Mouse (Mus musculus) macrophage (primary cell): ENCODE results near the gene Diaph3. TPM values are rescaled to one million over a fixed set of nuclear protein-coding genes. Genes with fewer than 3 reads are reported as not detected.

Experiments
- H3K27ac ChIP-seq: fragments of 350-480 bp; formaldehyde crosslinking; 2 replicates; pipeline ENCODE4 v1.9.0; 2021
- H3K36me3 ChIP-seq: fragments of 350-480 bp; formaldehyde crosslinking; 2 replicates; pipeline ENCODE4 v1.9.0; 2021; ENCODE audit errors: inconsistent target
- H3K4me3 ChIP-seq: fragments of 350-480 bp; formaldehyde crosslinking; 2 replicates; pipeline ENCODE4 v1.9.0; 2021; ENCODE audit errors: inconsistent target
- H3K79me2 ChIP-seq: fragments of 350-480 bp; formaldehyde crosslinking; 2 replicates; pipeline ENCODE4 v1.9.0; 2021; ENCODE audit errors: inconsistent target
- WGBS: methylation state at CpG from one replicate; pipeline ENCODE4 v1.1.7; 2026; ENCODE audit warnings: inconsistent platforms; ENCODE audit not compliant: missing documents; 5-methylcytosine and 5-hydroxymethylcytosine counted together
- polyA plus RNA-seq: library from polyadenylated mRNA; stranded (reverse); fragments of 250-400 nt; gene quantifications from 3 replicates; pipeline ENCODE4 v1.2.4, GENCODE M21; 2018; ENCODE audit warnings: inconsistent platforms
- total RNA-seq, 78 experiments: library from RNA; depleted of rRNA; stranded (reverse); fragments of 250-400 nt; gene quantifications; 1 replicate in 9 of 78; 2 replicates in 24 of 78; 3 replicates in 43 of 78; 4 replicates in 2 of 78; pipeline ENCODE4 v1.2.4; 2018; ENCODE audit warnings: inconsistent platforms in 56 of 78

The Diaph3 gene
- 10 to 100 TPM in 24 of 26 experiments, 1 to 10 TPM in 2; 7.8 to 48.8 (median 16.8) TPM for total RNA-seq (2018; cell fraction: chromatin; rRNA removed)
- total RNA-seq (2018; cell fraction: cytosol; rRNA removed): 1 to 10 TPM in 25 of 26 experiments, under 1 TPM in 1; 0.93 to 5.1 (median 2.8) TPM
- total RNA-seq (2018; cell fraction: nucleus; rRNA removed): 10 to 100 TPM in 7 of 26 experiments, 1 to 10 TPM in 19; 1.8 to 41.2 (median 7.1) TPM
- 1.1 to 6.6 TPM (median 4.9 TPM) in 3 replicates for polyA plus RNA-seq

DNA sequence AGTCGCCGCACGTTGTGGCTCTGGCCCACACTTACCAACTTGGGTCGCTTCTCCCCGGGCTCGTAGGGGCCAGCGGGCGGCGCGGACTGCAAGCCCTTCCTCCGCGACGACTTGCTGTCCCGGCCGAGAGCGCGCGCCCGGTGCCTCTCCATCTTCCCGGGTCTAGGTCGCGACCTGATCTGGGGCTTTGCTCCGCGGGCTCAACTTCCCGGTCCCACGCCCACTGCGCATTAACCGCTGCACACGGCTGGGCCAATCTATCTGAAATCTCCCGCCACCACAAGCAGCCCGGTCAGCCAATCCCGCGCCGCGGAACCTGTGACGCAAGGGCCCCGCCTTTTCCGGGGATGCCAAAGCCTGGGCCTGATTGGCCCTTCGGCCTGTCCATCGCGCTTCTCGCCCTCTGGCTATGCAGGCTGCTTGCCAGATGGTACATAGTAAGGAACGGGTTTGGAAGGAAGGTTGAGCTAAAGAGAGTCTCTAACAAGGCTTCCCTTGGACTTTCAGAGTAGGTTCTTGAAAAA is at the start of gene Diaph3:
Gene Diaph3, minus strand, starts transcription at position 273 of the 524 bp plus-strand sequence.
- Histone ChIP-seq H3K4me3 (peak within 1 kb of the TSS; percentile 71), H3K27ac (peak within 1 kb of the TSS; percentile 25), H3K36me3 (no peaks in the 10 kb centered on the region), H3K79me2 (peaks cover 46% of the 10 kb centered on the region)
- WGBS: under 1% methylated on average over 43 of the region's 43 CpGs

DNA sequence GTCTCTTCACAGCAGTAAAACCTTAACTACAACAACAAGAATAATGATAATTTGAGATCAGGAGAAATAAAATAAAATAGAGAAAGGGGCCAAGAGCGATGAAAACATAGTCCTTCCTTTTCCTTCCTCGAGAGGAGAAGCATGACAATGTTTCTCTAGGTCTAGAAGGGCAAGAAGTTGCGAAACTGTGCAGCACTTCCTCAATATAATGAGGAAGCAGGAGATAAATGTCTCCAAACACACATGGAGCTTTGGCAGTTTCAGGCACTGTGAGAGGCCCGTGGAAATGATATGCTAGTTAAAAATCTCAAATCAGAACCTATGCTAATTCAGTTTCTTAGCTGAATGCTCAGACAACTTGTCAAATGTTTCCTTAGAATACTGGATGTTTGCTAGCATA is 49.6 kb upstream of the Diaph3 start:
- H3K36me3 ChIP-seq: no peaks in the 10 kb centered on the region
- no peaks in the 10 kb centered on the region for H3K79me2 ChIP-seq
- no peak overlapping the region for H3K4me3 ChIP-seq
- WGBS: 3% methylated on average over 4 of the region's 4 CpGs
- peak overlapping the region; percentile 27 for H3K27ac ChIP-seq

DNA sequence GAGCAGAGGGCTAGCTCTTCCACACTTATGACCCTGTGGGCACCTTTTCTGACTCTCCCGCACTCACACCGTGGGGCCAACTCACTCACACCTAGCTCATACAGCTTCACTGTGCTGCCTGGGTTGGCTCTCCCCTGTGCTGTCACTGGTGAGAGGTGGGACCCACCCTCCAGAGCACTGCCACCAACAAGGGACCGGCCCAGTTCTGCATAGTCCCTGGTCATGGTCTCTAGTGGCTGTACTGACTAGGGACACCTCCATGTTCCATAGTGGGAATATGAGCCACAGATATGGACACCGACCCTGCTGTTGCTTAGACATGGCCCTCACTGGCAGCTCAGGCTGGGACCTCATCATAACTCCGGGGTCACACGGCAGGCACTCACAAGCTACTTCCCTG is 30.5 kb upstream of the Diaph3 start:
- Histone ChIP-seq H3K36me3 (no peaks in the 10 kb centered on the region), H3K79me2 (no peaks in the 10 kb centered on the region), H3K27ac (no peak overlapping the region), H3K4me3 (no peak overlapping the region)
- WGBS: 94% methylated on average over 6 of the region's 6 CpGs

GRCm38 (mm10) chr14:87169151-87169550 is 28.1 kb upstream of the Diaph3 start:
- Histone ChIP-seq H3K79me2 (no peaks in the 10 kb centered on the region), H3K36me3 (no peaks in the 10 kb centered on the region), H3K4me3 (no peak overlapping the region), H3K27ac (no peak overlapping the region)
- WGBS: 83% methylated on average over 1 of the region's 1 CpGs

- Histone ChIP-seq H3K79me2 (no peaks in the 10 kb centered on the region), H3K4me3 (no peak overlapping the region), H3K36me3 (no peaks in the 10 kb centered on the region), H3K27ac (no peak overlapping the region)
- WGBS: 90% methylated on average over 9 of the region's 9 CpGs
Observed at GRCm38 (mm10) chr14:87155621-87156238, 14.7 kb upstream of the Diaph3 start.

DNA sequence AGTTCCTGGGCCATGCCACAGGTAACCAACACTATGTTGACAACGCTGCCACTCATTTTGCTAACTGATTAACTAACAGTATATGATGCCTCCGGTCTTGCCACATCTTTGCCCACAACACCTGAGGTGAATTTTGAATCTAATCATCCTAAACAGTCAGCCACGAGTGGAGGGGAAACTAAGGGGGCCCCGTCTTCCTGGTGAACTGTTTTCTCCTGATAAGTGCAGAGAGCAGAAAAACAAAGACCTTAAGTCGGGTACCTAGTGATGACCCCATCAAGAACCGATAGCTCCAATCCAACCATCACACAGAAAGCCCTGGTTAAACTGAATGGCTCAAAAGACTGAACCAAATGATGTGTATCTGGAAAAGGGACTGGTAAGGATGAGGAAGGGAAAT is 8.6 kb upstream of the Diaph3 start:
- Histone ChIP-seq H3K79me2 (no peaks in the 10 kb centered on the region), H3K36me3 (no peaks in the 10 kb centered on the region), H3K27ac (no peak overlapping the region), H3K4me3 (no peak overlapping the region)
- WGBS: 35% methylated on average over 6 of the region's 6 CpGs

DNA sequence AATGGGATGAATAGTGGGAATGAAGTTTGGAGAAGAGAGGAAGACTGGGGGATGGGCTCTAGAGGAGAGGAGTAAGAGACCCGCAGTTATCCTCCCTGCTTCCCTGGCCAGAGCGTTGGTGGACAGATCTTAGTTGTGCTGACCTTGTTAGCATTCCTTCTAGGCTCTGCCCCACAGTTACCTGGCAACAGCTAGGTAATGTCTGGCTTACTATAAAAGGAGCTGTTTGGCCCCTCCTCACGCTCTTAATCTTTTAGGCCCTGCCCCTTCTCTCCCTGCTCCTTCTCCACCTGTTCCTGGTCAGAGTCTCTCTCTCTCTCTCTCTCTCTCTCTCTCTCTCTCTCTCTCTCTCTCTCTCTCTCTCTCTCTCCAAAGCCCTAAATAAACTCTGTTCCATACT is 5.7 kb upstream of the Diaph3 start:
- WGBS: 96% methylated on average over 3 of the region's 3 CpGs
- Histone ChIP-seq H3K4me3 (no peak overlapping the region), H3K79me2 (no peaks in the 10 kb centered on the region), H3K27ac (no peak overlapping the region), H3K36me3 (no peaks in the 10 kb centered on the region)

- Histone ChIP-seq H3K36me3 (no peaks in the 10 kb centered on the region), H3K79me2 (peaks cover 2% of the 10 kb centered on the region; the same call in 1 of the 2 replicates)
- 81% methylated on average over 3 of the region's 3 CpGs for WGBS
Observed at GRCm38 (mm10) chr14:87145351-87145750, 4.3 kb upstream of the Diaph3 start.

GRCm38 (mm10) chr14:87141777-87142176 is 742 bp upstream of the Diaph3 start:
- H3K79me2 ChIP-seq: peaks cover 38% of the 10 kb centered on the region
- H3K36me3 ChIP-seq: no peaks in the 10 kb centered on the region
- H3K27ac ChIP-seq: no peak overlapping the region
- 96% methylated on average over 11 of the region's 11 CpGs for WGBS
- no peak overlapping the region for H3K4me3 ChIP-seq

More at GRCm38 (mm10) chr14:87145351-87145750, 4.3 kb upstream of the Diaph3 start:
- Histone ChIP-seq H3K4me3 (no peak overlapping the region), H3K27ac (no peak overlapping the region)

- Histone ChIP-seq H3K4me3 (peak overlapping the region; percentile 71), H3K79me2 (peaks cover 52% of the 10 kb centered on the region), H3K36me3 (no peaks in the 10 kb centered on the region), H3K27ac (peak overlapping the region; percentile 25)
- WGBS: 5% methylated on average over 17 of the region's 17 CpGs
Observed at GRCm38 (mm10) chr14:87140327-87140962, 590 bp downstream of the Diaph3 start.

- Histone ChIP-seq H3K79me2 (peaks cover 50% of the 10 kb centered on the region), H3K4me3 (no peak overlapping the region), H3K36me3 (no peaks in the 10 kb centered on the region), H3K27ac (no peak overlapping the region)
- 88% methylated on average over 6 of the region's 6 CpGs for WGBS
Observed at GRCm38 (mm10) chr14:87126076-87126639, 14.9 kb downstream of the Diaph3 start.

DNA sequence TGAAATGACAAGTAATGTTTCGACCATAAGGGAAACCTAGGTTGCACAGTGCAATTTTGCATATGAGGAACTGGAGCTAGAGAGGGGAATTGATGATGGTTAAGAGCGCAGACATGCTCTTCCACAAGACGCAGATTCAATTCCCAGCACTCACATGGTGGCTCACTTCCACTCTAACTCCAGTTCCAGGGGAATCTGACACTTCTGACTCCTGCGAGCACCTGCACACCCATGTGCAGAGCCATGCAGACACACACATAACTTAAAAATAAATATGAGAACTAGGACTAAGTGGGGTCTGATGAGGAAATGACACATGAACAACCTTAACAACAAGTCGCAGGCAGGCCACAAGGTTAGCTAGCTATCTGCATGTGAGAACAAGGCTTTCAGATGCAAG is 15.5 kb downstream of the Diaph3 start:
- Histone ChIP-seq H3K36me3 (no peaks in the 10 kb centered on the region), H3K79me2 (peaks cover 43% of the 10 kb centered on the region; the same call in 1 of the 2 replicates), H3K4me3 (no peak overlapping the region), H3K27ac (no peak overlapping the region)
- 15% methylated on average over 4 of the region's 5 CpGs for WGBS

GRCm38 (mm10) chr14:87123091-87123490 is 17.9 kb downstream of the Diaph3 start:
- no peaks in the 10 kb centered on the region for H3K36me3 ChIP-seq
- H3K4me3 ChIP-seq: no peak overlapping the region
- H3K27ac ChIP-seq: no peak overlapping the region
- WGBS: 96% methylated on average over 15 of the region's 15 CpGs
- H3K79me2 ChIP-seq: peaks cover 42% of the 10 kb centered on the region; the same call in 1 of the 2 replicates

- 90% methylated on average over 6 of the region's 6 CpGs for WGBS
- Histone ChIP-seq H3K79me2 (peaks cover 34% of the 10 kb centered on the region; the same call in 1 of the 2 replicates), H3K27ac (no peak overlapping the region), H3K36me3 (no peaks in the 10 kb centered on the region), H3K4me3 (no peak overlapping the region)
Observed at GRCm38 (mm10) chr14:87121868-87122267, 19.2 kb downstream of the Diaph3 start.

DNA sequence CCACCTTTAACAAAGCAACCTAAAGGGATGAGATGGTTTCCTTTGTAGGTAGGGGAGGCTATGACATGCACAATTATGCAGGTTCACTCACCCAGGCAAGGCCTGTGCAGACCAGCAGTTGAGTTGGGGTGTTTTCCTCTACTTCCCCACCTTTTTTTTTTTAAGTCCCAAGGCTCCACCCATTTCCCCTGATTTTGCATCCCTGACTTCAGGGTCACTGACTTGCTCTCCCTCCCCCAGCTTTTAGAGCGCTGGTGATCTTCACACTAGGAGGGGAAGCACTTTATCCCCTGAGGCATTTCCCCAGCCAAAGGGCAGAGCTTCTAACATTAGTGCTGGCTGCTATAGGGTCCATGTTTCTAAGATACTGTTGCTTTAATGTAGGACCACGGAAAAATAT is 30.4 kb downstream of the Diaph3 start:
- Histone ChIP-seq H3K27ac (no peak overlapping the region), H3K36me3 (no peaks in the 10 kb centered on the region), H3K4me3 (no peak overlapping the region), H3K79me2 (no peaks in the 10 kb centered on the region)
- WGBS: 89% methylated on average over 2 of the region's 2 CpGs
